Mouse (Mus musculus) embryo, embryonic 11.5 days (tissue): Measurements from ENCODE around the gene Rpl36-ps4.

Source experiments
- DNase-seq: peaks from one replicate; pipeline ENCODE4 v3.0.0-alpha.2; 2012; ENCODE audit warnings: low read depth, low spot score

Gene Rpl36-ps4

GRCm38 (mm10) chr17:87920677-87921076 lies at the start of gene Rpl36-ps4:
Gene Rpl36-ps4, plus strand, starts transcription at chr17:87920977.
- DNase-seq, result no peak

- DNase-seq, result no peak
These were observed 49.2 kb upstream of the Rpl36-ps4 start for GRCm38 (mm10) chr17:87871461-87872126.

GRCm38 (mm10) chr17:87872286-87872685 lies 48.5 kb upstream of the Rpl36-ps4 start:
- no peak for DNase-seq

- DNase-seq, result no peak
These were observed 47.3 kb upstream of the Rpl36-ps4 start for GRCm38 (mm10) chr17:87873456-87873855.

GRCm38 (mm10) chr17:87873943-87874342 lies 46.8 kb upstream of the Rpl36-ps4 start:
- no peak for DNase-seq

GRCm38 (mm10) chr17:87875346-87875920 lies 45.3 kb upstream of the Rpl36-ps4 start:
- DNase-seq, result no peak

- DNase-seq, result no peak
These were observed 44.3 kb upstream of the Rpl36-ps4 start for GRCm38 (mm10) chr17:87876295-87877000.

GRCm38 (mm10) chr17:87877207-87878073 lies 43.3 kb upstream of the Rpl36-ps4 start:
- peak; percentile 43 for DNase-seq

GRCm38 (mm10) chr17:87878556-87879483 lies 42.0 kb upstream of the Rpl36-ps4 start:
- DNase-seq, result no peak

- no peak for DNase-seq
These were observed 41.1 kb upstream of the Rpl36-ps4 start for GRCm38 (mm10) chr17:87879484-87880225.

- DNase-seq, result no peak
These were observed 38.2 kb upstream of the Rpl36-ps4 start for GRCm38 (mm10) chr17:87882594-87882993.

- no peak for DNase-seq
These were observed 23.6 kb upstream of the Rpl36-ps4 start for GRCm38 (mm10) chr17:87897175-87897574.

- no peak for DNase-seq
These were observed 20.1 kb upstream of the Rpl36-ps4 start for GRCm38 (mm10) chr17:87900677-87901076.

GRCm38 (mm10) chr17:87901163-87901562 lies 19.6 kb upstream of the Rpl36-ps4 start:
- no peak for DNase-seq

- DNase-seq, result no peak
These were observed 17.6 kb upstream of the Rpl36-ps4 start for GRCm38 (mm10) chr17:87903213-87903612.

GRCm38 (mm10) chr17:87903725-87904124 lies 17.1 kb upstream of the Rpl36-ps4 start:
- DNase-seq, result no peak

- no peak for DNase-seq
These were observed 5.4 kb upstream of the Rpl36-ps4 start for GRCm38 (mm10) chr17:87915386-87915785.

- DNase-seq, result no peak
These were observed 2.7 kb upstream of the Rpl36-ps4 start for GRCm38 (mm10) chr17:87918121-87918520.

- no peak for DNase-seq
These were observed 13.5 kb downstream of the Rpl36-ps4 start for GRCm38 (mm10) chr17:87934326-87934725.

GRCm38 (mm10) chr17:87934736-87935135 lies 14.0 kb downstream of the Rpl36-ps4 start:
- no peak for DNase-seq
